Mouse (Mus musculus): ENCODE data around the gene Cmya5. TPM values are rescaled to one million over a fixed set of nuclear protein-coding genes. Genes with fewer than 3 reads are reported as not detected.
A peak's percentile ranks its signal among the peaks of the same experiment; 100 is the strongest.

The Cmya5 gene
- polyA plus RNA-seq, 1 experiment from 2014 or later = 0.04 TPM

GRCm38 (mm10) chr13:93074147-93074641 lies 70.3 kb downstream of the Cmya5 start:
- no peak overlapping the region for H3K4me2 ChIP-seq
- H3K4me3 ChIP-seq (replicated peaks) = no peak overlapping the region
- H3K27ac ChIP-seq = no peak overlapping the region
- H3K36me3 ChIP-seq (replicated peaks) = no peaks in the 10 kb centered on the region
- peaks cover 20% of the 10 kb centered on the region for H3K4me1 ChIP-seq
- 70% methylated on average over 17 of the region's 17 CpGs for WGBS
- no peaks in the 10 kb centered on the region; the same call in 1 of the 2 replicates for H3K9me3 ChIP-seq
- no peak for ATAC-seq (ENCODE audit: low FRiP score)
- H3K27me3 ChIP-seq = no peaks in the 10 kb centered on the region
- no peak overlapping the region for H3K9ac ChIP-seq

- no peaks in the 10 kb centered on the region for H3K27me3 ChIP-seq
- ATAC-seq (ENCODE audit: low FRiP score) = 0 out of 2 replicates have a peak, but pooled peaks have one; percentile 27
- H3K4me1 ChIP-seq = peaks cover 20% of the 10 kb centered on the region
- no peak overlapping the region for H3K4me3 ChIP-seq (replicated peaks)
- no peak overlapping the region for H3K9ac ChIP-seq
- H3K9me3 ChIP-seq = no peaks in the 10 kb centered on the region; the same call in 1 of the 2 replicates
- no peaks in the 10 kb centered on the region for H3K36me3 ChIP-seq (replicated peaks)
- peak overlapping the region; percentile 34; the same call in 1 of the 2 replicates for H3K4me2 ChIP-seq
- 38% methylated on average over 2 of the region's 2 CpGs for WGBS
- H3K27ac ChIP-seq = peak overlapping the region; percentile 63; the same call in 1 of the 2 replicates
Measured at GRCm38 (mm10) chr13:93073595-93073994, 70.9 kb downstream of the Cmya5 start.

GRCm38 (mm10) chr13:93072871-93073411 lies 71.6 kb downstream of the Cmya5 start:
- Histone ChIP-seq H3K4me3 (replicated peaks) (no peak overlapping the region), H3K9me3 (no peaks in the 10 kb centered on the region; the same call in 1 of the 2 replicates), H3K4me1 (peaks cover 20% of the 10 kb centered on the region), H3K9ac (no peak overlapping the region), H3K27me3 (no peaks in the 10 kb centered on the region), H3K36me3 (replicated peaks) (no peaks in the 10 kb centered on the region), H3K27ac (peak overlapping the region; percentile 63), H3K4me2 (peak overlapping the region; percentile 34)
- peak; percentile 72 for ATAC-seq (ENCODE audit: low FRiP score)
- WGBS = 9% methylated on average over 15 of the region's 15 CpGs

- H3K27me3 ChIP-seq = no peaks in the 10 kb centered on the region
- no peaks in the 10 kb centered on the region for H3K9me3 ChIP-seq
- no peak overlapping the region for H3K4me2 ChIP-seq
- ATAC-seq (ENCODE audit: low FRiP score) = no peak
- no peak overlapping the region for H3K4me3 ChIP-seq (replicated peaks)
- H3K9ac ChIP-seq = no peak overlapping the region
- no peaks in the 10 kb centered on the region for H3K36me3 ChIP-seq (replicated peaks)
- H3K27ac ChIP-seq = no peak overlapping the region
- peaks cover 20% of the 10 kb centered on the region for H3K4me1 ChIP-seq
- WGBS = 32% methylated on average over 8 of the region's 8 CpGs
Measured at GRCm38 (mm10) chr13:93070406-93070805, 74.1 kb downstream of the Cmya5 start.

GRCm38 (mm10) chr13:93069481-93069880 lies 75.0 kb downstream of the Cmya5 start:
- no peak for ATAC-seq (ENCODE audit: low FRiP score)
- Histone ChIP-seq H3K27me3 (no peaks in the 10 kb centered on the region), H3K9me3 (no peaks in the 10 kb centered on the region), H3K27ac (no peak overlapping the region), H3K9ac (no peak overlapping the region), H3K4me3 (replicated peaks) (no peak overlapping the region), H3K4me2 (no peak overlapping the region), H3K4me1 (peaks cover 20% of the 10 kb centered on the region), H3K36me3 (replicated peaks) (no peaks in the 10 kb centered on the region)
- 45% methylated on average over 4 of the region's 4 CpGs for WGBS

- Histone ChIP-seq H3K9ac (no peak overlapping the region), H3K4me3 (replicated peaks) (no peak overlapping the region), H3K4me1 (peaks cover 16% of the 10 kb centered on the region), H3K27ac (no peak overlapping the region), H3K27me3 (no peaks in the 10 kb centered on the region), H3K9me3 (no peaks in the 10 kb centered on the region), H3K4me2 (no peak overlapping the region), H3K36me3 (replicated peaks) (no peaks in the 10 kb centered on the region)
- ATAC-seq (ENCODE audit: low FRiP score) = no peak
- WGBS = 92% methylated on average over 6 of the region's 6 CpGs
Measured at GRCm38 (mm10) chr13:93068353-93068752, 76.2 kb downstream of the Cmya5 start.

GRCm38 (mm10) chr13:93062860-93063636 lies 81.5 kb downstream of the Cmya5 start:
- no peak overlapping the region for H3K4me3 ChIP-seq (replicated peaks)
- no peaks in the 10 kb centered on the region for H3K36me3 ChIP-seq (replicated peaks)
- ATAC-seq (ENCODE audit: low FRiP score) = peak; percentile 41; the same call in 1 of the 2 replicates
- H3K27me3 ChIP-seq = no peaks in the 10 kb centered on the region
- no peaks in the 10 kb centered on the region for H3K9me3 ChIP-seq
- no peak overlapping the region for H3K27ac ChIP-seq
- 71% methylated on average over 13 of the region's 13 CpGs for WGBS
- H3K4me1 ChIP-seq = 0 out of 2 replicates have a peak, but pooled peaks cover 3% of the 10 kb centered on the region
- H3K4me2 ChIP-seq = no peak overlapping the region
- no peak overlapping the region for H3K9ac ChIP-seq

GRCm38 (mm10) chr13:93061311-93061710 lies 83.2 kb downstream of the Cmya5 start:
- no peaks in the 10 kb centered on the region for H3K9me3 ChIP-seq
- no peak overlapping the region for H3K9ac ChIP-seq
- H3K27me3 ChIP-seq = no peaks in the 10 kb centered on the region
- no peak overlapping the region for H3K4me3 ChIP-seq (replicated peaks)
- no peaks in the 10 kb centered on the region for H3K36me3 ChIP-seq (replicated peaks)
- no peak overlapping the region for H3K4me2 ChIP-seq
- 0 out of 2 replicates have a peak, but pooled peaks cover 3% of the 10 kb centered on the region for H3K4me1 ChIP-seq
- H3K27ac ChIP-seq = no peak overlapping the region
- 89% methylated on average over 4 of the region's 4 CpGs for WGBS
- ATAC-seq (ENCODE audit: low FRiP score) = no peak

GRCm38 (mm10) chr13:93060437-93060836 lies 84.1 kb downstream of the Cmya5 start:
- 89% methylated on average over 3 of the region's 3 CpGs for WGBS
- Histone ChIP-seq H3K27ac (no peak overlapping the region), H3K4me2 (no peak overlapping the region), H3K9me3 (no peaks in the 10 kb centered on the region), H3K9ac (no peak overlapping the region), H3K27me3 (no peaks in the 10 kb centered on the region), H3K4me3 (replicated peaks) (no peak overlapping the region), H3K4me1 (0 out of 2 replicates have a peak, but pooled peaks cover 3% of the 10 kb centered on the region), H3K36me3 (replicated peaks) (no peaks in the 10 kb centered on the region)
- no peak for ATAC-seq (ENCODE audit: low FRiP score)

- WGBS = 84% methylated on average over 5 of the region's 5 CpGs
- Histone ChIP-seq H3K4me3 (replicated peaks) (no peak overlapping the region), H3K9me3 (no peaks in the 10 kb centered on the region), H3K4me1 (0 out of 2 replicates have a peak, but pooled peaks cover 3% of the 10 kb centered on the region), H3K4me2 (no peak overlapping the region), H3K36me3 (replicated peaks) (no peaks in the 10 kb centered on the region), H3K27me3 (no peaks in the 10 kb centered on the region), H3K27ac (no peak overlapping the region), H3K9ac (no peak overlapping the region)
- ATAC-seq (ENCODE audit: low FRiP score) = no peak
Measured at GRCm38 (mm10) chr13:93058551-93059011, 85.9 kb downstream of the Cmya5 start.

GRCm38 (mm10) chr13:93057492-93058260 lies 86.8 kb downstream of the Cmya5 start:
- no peaks in the 10 kb centered on the region for H3K27me3 ChIP-seq

GRCm38 (mm10) chr13:93056091-93056490 lies 88.4 kb downstream of the Cmya5 start:
- 94% methylated on average over 1 of the region's 1 CpGs for WGBS
- Histone ChIP-seq H3K27me3 (no peaks in the 10 kb centered on the region), H3K27ac (no peak overlapping the region), H3K9me3 (no peaks in the 10 kb centered on the region), H3K36me3 (replicated peaks) (no peaks in the 10 kb centered on the region), H3K4me2 (no peak overlapping the region), H3K4me1 (no peaks in the 10 kb centered on the region), H3K9ac (no peak overlapping the region), H3K4me3 (replicated peaks) (no peak overlapping the region)
- no peak for ATAC-seq (ENCODE audit: low FRiP score)

More at GRCm38 (mm10) chr13:93057492-93058260, 86.8 kb downstream of the Cmya5 start:
- WGBS = 88% methylated on average over 7 of the region's 7 CpGs
- no peak overlapping the region for H3K9ac ChIP-seq
- no peaks in the 10 kb centered on the region for H3K36me3 ChIP-seq (replicated peaks)
- no peak overlapping the region for H3K27ac ChIP-seq
- H3K4me2 ChIP-seq = no peak overlapping the region
- ATAC-seq (ENCODE audit: low FRiP score) = no peak
- no peaks in the 10 kb centered on the region for H3K9me3 ChIP-seq
- H3K4me1 ChIP-seq = no peaks in the 10 kb centered on the region
- no peak overlapping the region for H3K4me3 ChIP-seq (replicated peaks)
